Mouse (Mus musculus): ENCODE results near the gene Lyrm1.

- TF ChIP-seq CTCF (IDR thresholded peaks at IDR 0.05; ENCODE audit: low read depth) (no peak), EP300 (IDR thresholded peaks at IDR 0.05; ENCODE audit: low read depth) (no peak)
These were observed 31.2 kb upstream of the Lyrm1 start for GRCm38 (mm10) chr7:119864500-119864899.
